Mouse (Mus musculus) brain, embryonic 14.5 days (tissue): ENCODE results near the gene Dhrs7. TPM values are rescaled to one million over a fixed set of nuclear protein-coding genes. Genes with fewer than 3 reads are reported as not detected.

Experiments used
- DNase-seq: peaks from one replicate; pipeline ENCODE4 v3.0.0-alpha.2; 2011; ENCODE audit warnings: low read depth
- CTCF ChIP-seq: fragments of 200-500 bp; IDR thresholded peaks from 2 replicates; pipeline ENCODE4 v1.5.1; 2012; ENCODE audit warnings: inconsistent platforms, mild to moderate bottlenecking, moderate library complexity, borderline replicate concordance; ENCODE audit not compliant: insufficient read depth, insufficient read length; ENCODE audit errors: extremely low read depth
- POLR2A ChIP-seq: fragments of 200-500 bp; IDR thresholded peaks from 2 replicates; pipeline ENCODE4 v1.6.1; 2012; ENCODE audit warnings: mild to moderate bottlenecking, inconsistent platforms, borderline replicate concordance; ENCODE audit not compliant: poor library complexity, insufficient read depth, insufficient read length, severe bottlenecking; ENCODE audit errors: extremely low read depth
- polyA plus RNA-seq: library from polyadenylated mRNA; depleted of rRNA; stranded (reverse); fragments of >200 nt; gene quantifications from 2 replicates; pipeline ENCODE4 v1.2.3, GENCODE M21; 2012

Dhrs7 gene
- polyA plus RNA-seq, 1 experiment: 6.8 TPM

- DNase-seq: no peak
- TF ChIP-seq CTCF (no peak), POLR2A (no peak)
Measured at GRCm38 (mm10) chr12:72681919-72682318, 17.2 kb upstream of the Dhrs7 start.

GRCm38 (mm10) chr12:72679635-72680034 is 14.9 kb upstream of the Dhrs7 start:
- TF ChIP-seq POLR2A (no peak), CTCF (peak; percentile 12; the same call in 1 of the 2 replicates)
- no peak for DNase-seq

- no peak for TF ChIP-seq CTCF
- TF ChIP-seq POLR2A: no peak
- peak; percentile 29 for DNase-seq
Measured at GRCm38 (mm10) chr12:72674820-72675219, 10.1 kb upstream of the Dhrs7 start.

GRCm38 (mm10) chr12:72674079-72674797 is 9.5 kb upstream of the Dhrs7 start:
- DNase-seq: no peak
- TF ChIP-seq CTCF: no peak
- no peak for TF ChIP-seq POLR2A

GRCm38 (mm10) chr12:72671516-72672135 is 6.9 kb upstream of the Dhrs7 start:
- TF ChIP-seq POLR2A: no peak
- no peak for TF ChIP-seq CTCF
- DNase-seq: no peak

GRCm38 (mm10) chr12:72670921-72671320 is 6.2 kb upstream of the Dhrs7 start:
- TF ChIP-seq CTCF: no peak
- no peak for TF ChIP-seq POLR2A

GRCm38 (mm10) chr12:72667868-72668469 is 3.3 kb upstream of the Dhrs7 start:
- TF ChIP-seq CTCF (no peak), POLR2A (no peak)

More at GRCm38 (mm10) chr12:72670921-72671320, 6.2 kb upstream of the Dhrs7 start:
- no peak for DNase-seq

GRCm38 (mm10) chr12:72666015-72666414 is 1.3 kb upstream of the Dhrs7 start:
- no peak for DNase-seq
- TF ChIP-seq CTCF (no peak), POLR2A (no peak)

More at GRCm38 (mm10) chr12:72667868-72668469, 3.3 kb upstream of the Dhrs7 start:
- DNase-seq: no peak

- DNase-seq: peak; percentile 59
- TF ChIP-seq POLR2A: no peak
- no peak for TF ChIP-seq CTCF
Measured at GRCm38 (mm10) chr12:72664020-72664734, 532 bp downstream of the Dhrs7 start.

- no peak for DNase-seq
- no peak for TF ChIP-seq CTCF
- TF ChIP-seq POLR2A: no peak
Measured at GRCm38 (mm10) chr12:72655775-72656174, 8.9 kb downstream of the Dhrs7 start.

- no peak for TF ChIP-seq POLR2A
- TF ChIP-seq CTCF: peak; percentile 72; the same call in 1 of the 2 replicates
- peak; percentile 89 for DNase-seq
Measured at GRCm38 (mm10) chr12:72654698-72655097, 10.0 kb downstream of the Dhrs7 start.
